Mouse (Mus musculus) monocyte, adult 5-6 weeks (primary cell): ENCODE measurements around the gene Ebna1bp2. TPM values are rescaled to one million over a fixed set of nuclear protein-coding genes. Genes with fewer than 3 reads are reported as not detected.

ENCODE experiments used
- total RNA-seq: library from RNA; stranded (forward); fragments of 200-1000, 200-491, 200-594 nt; gene quantifications from 3 replicates; pipeline ENCODE4 v1.2.3, GENCODE M21; 2017

Gene Ebna1bp2
- total RNA-seq, 1 experiment from 2014 or later, result 54.9 TPM

Other genes with a start within 250 kb of the Ebna1bp2 start
- gene Szt2, start 211.5 kb upstream of the Ebna1bp2 start, total RNA-seq, result 4.9 to 16.2 TPM (median 14.5 TPM) in 3 replicates
- 103 to 122 TPM (median 120 TPM) in 3 replicates for gene Med8, start 211.5 kb upstream of the Ebna1bp2 start, total RNA-seq
- gene Elovl1, start 192.7 kb upstream of the Ebna1bp2 start, total RNA-seq, result 47.0 to 63.4 TPM (median 61.8 TPM) in 3 replicates
- gene Cdc20, start 183.4 kb upstream of the Ebna1bp2 start, total RNA-seq, result 1.6 to 3.6 TPM (median 2.0 TPM) in 3 replicates
- gene Mpl, start 163.3 kb upstream of the Ebna1bp2 start, total RNA-seq, result 3.2 TPM in 1 of 3 replicates, not detected in the others
- 0.10 TPM in 1 of 3 replicates, not detected in the others for gene Tie1, start 130.7 kb upstream of the Ebna1bp2 start, total RNA-seq
- gene 2610528J11Rik, start 93.8 kb upstream of the Ebna1bp2 start, total RNA-seq, result not detected in 3 replicates
- gene Tmem125, start 76.8 kb upstream of the Ebna1bp2 start, total RNA-seq, result not detected in 3 replicates
- gene Cfap57, start within 50 bp of the Ebna1bp2 start, total RNA-seq, result not detected in 3 replicates
- gene Olfr62, start 38.2 kb downstream of the Ebna1bp2 start, total RNA-seq, result not detected in 3 replicates
- not detected in 3 replicates for gene Olfr1342, start 72.0 kb downstream of the Ebna1bp2 start, total RNA-seq
- gene Olfr1341, start 82.7 kb downstream of the Ebna1bp2 start, total RNA-seq, result 0.32 TPM in 1 of 3 replicates, not detected in the others
- not detected in 3 replicates for gene Olfr1340, start 99.3 kb downstream of the Ebna1bp2 start, total RNA-seq
- not detected in 3 replicates for gene Olfr1339, start 111.4 kb downstream of the Ebna1bp2 start, total RNA-seq
- not detected in 3 replicates for gene Olfr1338, start 137.9 kb downstream of the Ebna1bp2 start, total RNA-seq
- gene Olfr1337, start 161.8 kb downstream of the Ebna1bp2 start, total RNA-seq, result not detected in 3 replicates
- gene Olfr1335, start 189.1 kb downstream of the Ebna1bp2 start, total RNA-seq, result not detected in 3 replicates
- not detected in 3 replicates for gene Olfr1333, start 215.5 kb downstream of the Ebna1bp2 start, total RNA-seq
- gene Olfr1331, start 243.8 kb downstream of the Ebna1bp2 start, total RNA-seq, result not detected in 3 replicates